Mouse (Mus musculus): ENCODE measurements around the gene Acpp.

The Acpp gene

DNA sequence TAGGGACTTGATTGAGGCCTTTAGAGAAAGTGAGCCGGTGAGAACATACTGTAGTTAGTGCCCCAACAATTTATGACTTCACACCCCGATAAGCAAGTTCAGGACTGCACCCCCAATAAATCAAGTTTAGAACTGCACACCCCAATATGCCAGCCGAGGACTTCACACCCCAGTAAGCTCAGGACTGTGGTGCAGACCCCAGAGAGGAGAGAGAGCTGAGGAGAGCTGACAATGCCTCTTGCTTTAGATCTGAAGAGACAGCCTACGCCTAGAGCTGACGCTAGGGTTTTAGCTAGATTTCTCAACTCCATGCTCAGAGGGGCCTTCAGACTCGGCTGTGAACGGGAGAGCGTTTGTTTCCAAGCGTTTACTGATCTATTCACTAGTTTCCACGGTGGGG, 32.7 kb downstream of the Acpp start:
- DNase-seq (ENCODE audit: low spot score in 2 of 2), result no peak

- DNase-seq (ENCODE audit: low spot score in 2 of 2), result no peak
Observed at GRCm38 (mm10) chr9:104304376-104304775, 33.2 kb downstream of the Acpp start.

DNA sequence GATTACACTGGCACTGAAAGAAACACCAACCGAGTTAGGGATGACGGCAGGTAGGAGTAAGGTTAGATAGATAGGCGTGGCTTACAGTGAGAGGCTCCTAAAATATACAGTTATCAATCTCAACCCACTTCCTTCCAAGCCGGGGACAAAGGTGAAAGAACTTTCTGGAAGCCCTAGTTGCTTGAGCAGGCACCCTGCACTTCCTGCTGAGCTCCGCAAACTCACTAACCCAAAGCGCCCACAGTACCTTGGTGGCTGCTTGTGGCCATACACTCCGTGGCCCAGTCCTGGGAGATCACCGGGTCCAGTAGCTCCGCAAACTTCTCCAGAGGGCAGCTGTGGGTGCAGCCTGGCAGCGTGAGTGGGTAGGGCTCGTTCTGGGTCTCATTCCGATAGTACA, 37.0 kb downstream of the Acpp start:
- DNase-seq (ENCODE audit: low spot score in 2 of 2), result no peak

GRCm38 (mm10) chr9:104297041-104297440, 40.5 kb downstream of the Acpp start:
- DNase-seq (ENCODE audit: low spot score in 2 of 2), result no peak

DNA sequence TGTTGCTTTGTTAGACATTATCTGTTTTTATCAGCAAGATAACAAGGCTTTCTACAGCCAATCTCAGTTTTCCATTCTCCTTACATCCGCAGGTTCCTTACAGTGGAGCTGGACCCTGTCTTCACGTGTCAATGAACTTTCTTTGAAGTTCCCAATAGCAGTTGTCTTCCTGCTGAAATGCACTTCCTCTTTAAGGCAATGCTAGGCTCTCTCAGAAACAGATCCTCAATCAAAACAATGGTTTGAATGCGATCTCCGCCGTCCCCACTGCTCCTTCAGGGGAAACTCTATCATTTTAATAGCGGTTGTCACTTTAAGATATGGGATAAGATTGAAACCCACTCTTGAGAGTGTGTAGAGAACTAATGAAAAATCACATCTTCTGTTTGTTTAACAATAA, 52.6 kb downstream of the Acpp start:
- no peak for DNase-seq (ENCODE audit: low spot score in 2 of 2)

GRCm38 (mm10) chr9:104282536-104282935, 55.0 kb downstream of the Acpp start:
- no peak for DNase-seq (ENCODE audit: low spot score in 2 of 2)

- DNase-seq (ENCODE audit: low spot score in 2 of 2), result no peak
Observed at GRCm38 (mm10) chr9:104281737-104282136, 55.8 kb downstream of the Acpp start.

DNA sequence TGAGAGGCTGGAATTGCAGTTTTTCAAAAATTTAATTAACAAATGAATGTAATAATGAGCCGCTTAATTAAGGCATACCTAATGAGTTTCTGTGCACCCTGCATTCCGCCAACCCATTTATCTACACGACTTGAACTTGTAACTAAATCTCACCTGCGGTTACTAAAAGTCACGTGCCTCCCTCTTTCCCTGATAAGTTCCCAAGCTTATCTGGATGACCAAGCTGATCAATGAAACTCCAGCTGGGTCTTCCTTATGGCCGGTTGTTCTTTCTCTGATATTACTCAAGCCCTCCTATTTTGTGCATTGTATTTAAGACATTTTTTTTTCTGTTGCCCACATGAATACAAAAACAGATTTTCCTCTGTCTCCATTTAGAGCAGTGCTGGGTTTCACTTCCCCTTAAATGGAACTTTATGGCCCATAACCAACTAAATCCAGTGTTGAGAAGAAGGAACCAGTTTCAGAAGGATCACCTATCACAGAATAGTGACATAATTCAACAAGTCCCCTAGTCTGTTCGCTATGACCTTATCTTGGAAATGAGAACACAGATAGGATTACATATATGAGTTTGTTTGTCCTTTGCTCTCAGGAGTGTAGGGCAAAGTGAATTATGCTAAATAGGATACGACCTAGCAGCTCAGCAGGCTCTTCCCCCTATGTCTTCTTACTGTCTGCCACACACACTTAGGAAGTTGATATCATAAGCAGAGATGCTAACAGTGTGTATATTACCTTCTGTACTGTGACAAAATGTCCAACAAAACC, 56.6 kb downstream of the Acpp start:
- no peak for DNase-seq (ENCODE audit: low spot score in 2 of 2)

- peak; percentile 7 to 36 for DNase-seq (ENCODE audit: low spot score in 2 of 2)
Observed at GRCm38 (mm10) chr9:104277528-104278162, 59.9 kb downstream of the Acpp start.

DNA sequence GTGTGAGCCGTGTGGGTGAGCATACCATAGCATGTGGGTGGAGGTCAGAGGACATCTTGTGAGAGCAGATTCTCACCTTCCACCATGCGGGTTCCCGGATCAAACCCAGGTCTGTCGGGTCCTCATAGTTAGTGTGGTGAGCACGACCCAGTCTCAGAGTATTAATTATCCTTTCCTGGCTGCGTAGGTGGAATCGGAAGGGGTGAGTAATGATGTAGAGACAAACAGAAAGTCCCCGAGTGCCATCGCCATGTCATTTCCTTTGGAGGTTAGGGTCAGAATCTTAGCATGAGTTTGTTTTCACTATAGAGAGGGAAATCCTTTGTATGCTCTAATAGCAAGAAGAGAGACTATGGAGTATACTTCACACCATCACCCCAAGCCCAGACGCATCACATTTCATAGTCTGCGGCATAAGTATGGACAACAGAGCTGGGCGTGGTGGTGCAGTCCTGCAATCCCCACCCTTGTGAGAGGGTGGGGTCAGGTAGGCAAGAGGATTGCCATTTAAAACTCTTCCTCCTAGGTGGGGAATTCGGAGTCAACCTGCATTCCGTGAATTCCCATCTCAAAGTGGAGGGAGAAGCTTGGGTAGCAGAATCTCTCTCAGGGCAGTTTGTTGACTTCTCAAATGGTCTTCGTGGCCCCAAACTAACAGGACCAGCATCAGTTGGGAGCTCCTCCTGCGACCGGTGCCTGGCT, 62.3 kb downstream of the Acpp start:
- DNase-seq (ENCODE audit: low spot score in 2 of 2), result no peak

- DNase-seq (ENCODE audit: low spot score in 2 of 2), result no peak
Observed at GRCm38 (mm10) chr9:104272057-104272456, 65.5 kb downstream of the Acpp start.

- no peak for DNase-seq (ENCODE audit: low spot score in 2 of 2)
Observed at GRCm38 (mm10) chr9:104271642-104272041, 65.9 kb downstream of the Acpp start.

DNA sequence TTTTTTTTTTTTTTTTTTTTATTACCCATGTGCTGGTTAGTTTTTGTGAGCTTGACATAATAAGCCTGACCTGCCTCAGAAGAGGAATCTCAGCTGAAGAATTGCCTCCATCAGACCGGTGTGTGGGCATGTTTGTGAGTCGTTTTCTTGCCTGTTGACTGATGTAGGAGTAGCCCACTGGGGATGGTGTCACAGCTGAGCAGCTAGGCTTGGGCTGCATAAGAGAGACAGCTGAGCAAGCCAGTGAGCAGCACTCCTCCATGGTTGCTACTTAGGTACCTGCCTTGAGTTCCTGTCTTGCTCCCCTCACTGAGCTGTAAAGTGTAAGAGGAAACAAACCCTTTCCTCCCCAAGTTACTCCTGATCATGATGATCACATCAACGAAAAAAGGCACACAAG, 67.6 kb downstream of the Acpp start:
- DNase-seq (ENCODE audit: low spot score in 2 of 2), result no peak

GRCm38 (mm10) chr9:104269349-104269871, 68.1 kb downstream of the Acpp start:
- peak in 1 of 2 experiments; percentile 6 for DNase-seq (ENCODE audit: low spot score in 2 of 2)

- DNase-seq (ENCODE audit: low spot score in 2 of 2), result no peak
Observed at GRCm38 (mm10) chr9:104264567-104264966, 73.0 kb downstream of the Acpp start.

GRCm38 (mm10) chr9:104262823-104263352, 74.7 kb downstream of the Acpp start, which contains the start of gene Dnajc13:
Gene Dnajc13 (minus strand): TSS chr9:104262930.
- DNase-seq (ENCODE audit: low spot score in 2 of 2), result peak; percentile 97 to 98

DNA sequence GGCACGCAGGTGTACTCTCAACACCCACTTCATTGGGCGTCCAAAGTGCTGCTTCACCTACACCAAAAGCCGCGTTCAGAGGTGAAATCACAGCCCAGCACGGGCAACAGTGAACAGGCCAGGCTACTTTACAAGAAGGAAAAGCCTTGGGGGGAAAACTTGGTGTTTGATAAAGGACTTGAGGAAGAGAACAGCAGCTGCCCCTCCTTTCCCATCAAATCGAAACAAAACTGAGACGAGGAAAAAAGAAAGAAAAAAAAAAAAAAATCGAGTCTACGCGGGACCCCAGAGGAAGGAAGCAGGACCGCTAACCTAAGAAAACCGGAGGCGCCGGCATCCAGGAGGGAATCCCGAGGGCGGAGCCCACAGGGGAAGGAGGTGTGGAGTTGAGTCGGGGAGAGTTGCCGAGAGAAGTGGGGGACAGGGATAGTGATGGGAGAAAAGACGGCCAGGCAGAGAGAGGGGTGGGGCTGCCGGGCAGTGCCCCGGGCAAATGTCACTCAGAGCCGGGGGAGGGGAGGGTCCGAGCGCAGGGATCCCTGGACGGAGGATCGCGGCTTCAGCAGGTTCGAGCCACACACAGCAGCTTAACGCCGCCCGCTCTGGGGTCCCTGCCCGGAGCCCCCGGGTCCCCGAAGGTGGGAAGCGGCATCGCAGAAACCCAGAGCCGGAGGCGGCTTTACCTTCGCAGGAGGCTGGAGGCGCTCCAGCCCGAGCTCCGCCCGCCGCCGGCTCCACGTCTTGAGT, 75.4 kb downstream of the Acpp start:
- no peak for DNase-seq (ENCODE audit: low spot score in 2 of 2)

GRCm38 (mm10) chr9:104260306-104260705, 77.2 kb downstream of the Acpp start:
- no peak for DNase-seq (ENCODE audit: low spot score in 2 of 2)

GRCm38 (mm10) chr9:104256085-104256484, 81.5 kb downstream of the Acpp start:
- no peak for DNase-seq (ENCODE audit: low spot score in 2 of 2)

GRCm38 (mm10) chr9:104254408-104255180, 83.0 kb downstream of the Acpp start:
- DNase-seq (ENCODE audit: low spot score in 2 of 2), result no peak

DNA sequence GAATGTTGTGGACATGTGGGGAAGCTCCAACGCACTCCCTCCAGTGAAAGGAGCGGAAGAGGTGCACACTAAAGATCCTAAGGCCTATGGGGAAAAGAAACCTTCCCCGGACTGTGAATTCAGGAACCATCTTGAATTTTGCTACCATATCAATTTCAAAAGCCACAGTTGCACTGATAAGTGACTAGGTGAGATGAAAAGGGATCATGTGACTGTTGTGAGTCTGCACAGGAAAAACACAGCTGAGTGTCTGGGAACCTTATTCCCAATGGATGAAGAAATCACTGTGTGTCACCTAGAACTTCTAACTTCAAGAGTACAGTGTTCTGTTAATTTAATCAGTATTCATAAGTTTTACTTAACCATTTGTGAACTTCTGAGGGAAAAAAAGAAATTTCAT, 84.9 kb downstream of the Acpp start:
- no peak for DNase-seq (ENCODE audit: low spot score in 2 of 2)
